Mouse (Mus musculus) embryonic facial prominence, embryonic 11.5 days (tissue): ENCODE measurements around the gene Zfp423. TPM values are rescaled to one million over a fixed set of nuclear protein-coding genes. Genes with fewer than 3 reads are reported as not detected.
A peak's percentile ranks its signal among the peaks of the same experiment; 100 is the strongest.

Experiments
- ATAC-seq: fragments of 200-750 bp; cut with Nextera tagmentation; replicated peaks from 2 replicates; pipeline ENCODE4 v1.8.0; 2017; ENCODE audit warnings: low read depth; ENCODE audit not compliant: insufficient number of reproducible peaks, low FRiP score, low TSS enrichment
- DNase-seq: peaks from one replicate; pipeline ENCODE4 v3.0.0-alpha.2; 2015; ENCODE audit warnings: low spot score
- H3K27ac ChIP-seq: fragments of 300-500 bp; sonication (generic); replicated peaks from 2 replicates; pipeline ENCODE4 v1.5.1; 2014; ENCODE audit warnings: mild to moderate bottlenecking, low read depth, low read length, control low read depth
- H3K27me3 ChIP-seq: fragments of 300-500 bp; sonication (generic); 2 replicates; pipeline ENCODE4 v1.6.1; 2014; ENCODE audit warnings: mild to moderate bottlenecking, low read length, moderate library complexity, mixed read lengths; ENCODE audit not compliant: control insufficient read depth, insufficient read depth
- H3K36me3 ChIP-seq: fragments of 300-500 bp; sonication (generic); replicated peaks from 2 replicates; pipeline ENCODE4 v1.6.1; 2014; ENCODE audit warnings: low read depth, mild to moderate bottlenecking, low read length, moderate library complexity, mixed read lengths; ENCODE audit not compliant: control insufficient read depth, insufficient read depth
- H3K4me1 ChIP-seq: fragments of 300-500 bp; sonication (generic); 2 replicates; pipeline ENCODE4 v1.6.1; 2014; ENCODE audit warnings: low read length, mixed read lengths; ENCODE audit not compliant: control insufficient read depth, insufficient read depth
- H3K4me2 ChIP-seq: fragments of 300-500 bp; sonication (generic); 2 replicates; pipeline ENCODE4 v1.6.1; 2014; ENCODE audit warnings: low read depth, mild to moderate bottlenecking, control low read depth, low read length, moderate library complexity
- H3K4me3 ChIP-seq: fragments of 300-500 bp; sonication (generic); 2 replicates; pipeline ENCODE4 v1.5.1; 2014; ENCODE audit warnings: low read depth, low read length, control low read depth
- H3K9ac ChIP-seq: fragments of 300-500 bp; sonication (generic); replicated peaks from 2 replicates; pipeline ENCODE4 v1.6.1; 2014; ENCODE audit warnings: mild to moderate bottlenecking, control low read depth, low read length
- H3K9me3 ChIP-seq: fragments of 300-500 bp; sonication (generic); replicated peaks from 2 replicates; pipeline ENCODE4 v1.6.1; 2016; ENCODE audit warnings: mild to moderate bottlenecking, low read length, inconsistent platforms, mixed read lengths; ENCODE audit not compliant: control insufficient read depth
- WGBS: fragments of 180-500 bp; shearing (Covaris S2); extraction: QIAGEN DNeasy Blood & Tissue Kit; methylation state at CpG from one replicate; pipeline ENCODE4 v1.1.7; 2014; 5-methylcytosine and 5-hydroxymethylcytosine counted together
- polyA plus RNA-seq: library from polyadenylated mRNA; unstranded; fragments of >200 nt; fragmentation: Nextera tagmentation; extraction: Ambion mirVana; gene quantifications from 2 replicates; pipeline ENCODE4 v1.2.1, GENCODE M21; 2014

Zfp423 gene
- polyA plus RNA-seq, 1 experiment from 2014 or later = 25.4 TPM

DNA sequence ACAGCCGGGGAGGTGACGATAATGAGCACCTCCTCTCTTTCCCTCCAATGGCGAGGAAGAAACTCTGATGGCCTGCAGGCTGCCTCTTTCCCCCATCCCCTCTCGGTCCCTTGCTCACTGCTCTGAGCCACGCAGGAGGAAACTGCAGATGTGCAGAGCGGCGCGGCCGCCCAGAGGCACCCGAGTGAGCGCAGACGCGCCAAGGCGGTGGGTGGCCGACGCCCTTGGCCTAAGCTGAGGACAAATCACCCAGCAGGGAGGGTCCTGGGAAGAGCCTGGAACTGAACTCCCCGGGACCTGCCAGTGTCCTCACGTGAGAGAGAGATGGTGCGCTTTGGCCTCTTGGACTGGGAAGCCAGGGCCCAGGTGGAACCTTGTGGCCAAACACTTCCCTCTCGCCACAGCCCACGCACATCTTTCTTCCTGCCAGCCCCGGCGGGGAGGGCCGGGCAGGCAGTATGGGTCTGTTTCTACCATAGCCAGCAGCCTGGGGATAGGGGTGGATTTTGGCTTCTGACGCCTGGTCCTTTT lies 296.5 kb downstream of the Zfp423 start:
- peaks cover 6% of the 10 kb centered on the region; the same call in 1 of the 2 replicates for H3K27me3 ChIP-seq
- peak overlapping the region; percentile 34; the same call in 1 of the 2 replicates for H3K9ac ChIP-seq
- peak; percentile 48 for DNase-seq
- ATAC-seq = peak; percentile 57; the same call in 1 of the 2 replicates
- peak overlapping the region; percentile 24 for H3K4me3 ChIP-seq
- H3K4me1 ChIP-seq = peaks cover 21% of the 10 kb centered on the region
- 2% methylated on average over 25 of the region's 25 CpGs for WGBS
- no peak overlapping the region for H3K27ac ChIP-seq
- H3K9me3 ChIP-seq = no peaks in the 10 kb centered on the region
- H3K4me2 ChIP-seq = peak overlapping the region; percentile 61
- H3K36me3 ChIP-seq = no peaks in the 10 kb centered on the region

DNA sequence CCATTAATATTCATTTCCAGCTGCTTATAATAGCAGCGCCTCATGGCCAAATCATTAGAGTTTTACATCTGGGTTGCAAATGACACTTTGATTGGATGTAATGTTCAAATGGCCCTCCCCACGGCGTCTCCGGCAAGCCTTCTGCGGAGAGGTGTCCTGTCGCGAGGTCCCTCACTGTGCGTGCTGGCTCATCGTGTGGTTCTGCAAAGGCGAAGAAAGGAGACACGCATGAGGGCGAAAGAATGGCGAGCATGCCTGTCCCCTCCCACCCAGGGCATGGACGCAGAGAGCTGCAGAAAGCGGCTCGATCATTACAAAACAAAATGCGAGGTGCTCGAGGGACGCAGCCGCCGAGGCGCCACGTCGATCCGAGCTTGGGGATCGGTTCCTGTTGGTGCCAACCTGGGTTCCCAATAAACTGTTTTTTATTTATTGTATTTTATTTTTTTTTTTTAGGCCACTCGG lies 297.1 kb downstream of the Zfp423 start:
- 5% methylated on average over 27 of the region's 27 CpGs for WGBS
- Histone ChIP-seq H3K4me2 (peak overlapping the region; percentile 61), H3K4me1 (peaks cover 21% of the 10 kb centered on the region), H3K27me3 (peaks cover 6% of the 10 kb centered on the region; the same call in 1 of the 2 replicates), H3K36me3 (no peaks in the 10 kb centered on the region), H3K9ac (peak overlapping the region; percentile 34; the same call in 1 of the 2 replicates), H3K4me3 (peak overlapping the region; percentile 24), H3K27ac (no peak overlapping the region), H3K9me3 (no peaks in the 10 kb centered on the region)
- no peak for ATAC-seq
- DNase-seq = peak; percentile 44

DNA sequence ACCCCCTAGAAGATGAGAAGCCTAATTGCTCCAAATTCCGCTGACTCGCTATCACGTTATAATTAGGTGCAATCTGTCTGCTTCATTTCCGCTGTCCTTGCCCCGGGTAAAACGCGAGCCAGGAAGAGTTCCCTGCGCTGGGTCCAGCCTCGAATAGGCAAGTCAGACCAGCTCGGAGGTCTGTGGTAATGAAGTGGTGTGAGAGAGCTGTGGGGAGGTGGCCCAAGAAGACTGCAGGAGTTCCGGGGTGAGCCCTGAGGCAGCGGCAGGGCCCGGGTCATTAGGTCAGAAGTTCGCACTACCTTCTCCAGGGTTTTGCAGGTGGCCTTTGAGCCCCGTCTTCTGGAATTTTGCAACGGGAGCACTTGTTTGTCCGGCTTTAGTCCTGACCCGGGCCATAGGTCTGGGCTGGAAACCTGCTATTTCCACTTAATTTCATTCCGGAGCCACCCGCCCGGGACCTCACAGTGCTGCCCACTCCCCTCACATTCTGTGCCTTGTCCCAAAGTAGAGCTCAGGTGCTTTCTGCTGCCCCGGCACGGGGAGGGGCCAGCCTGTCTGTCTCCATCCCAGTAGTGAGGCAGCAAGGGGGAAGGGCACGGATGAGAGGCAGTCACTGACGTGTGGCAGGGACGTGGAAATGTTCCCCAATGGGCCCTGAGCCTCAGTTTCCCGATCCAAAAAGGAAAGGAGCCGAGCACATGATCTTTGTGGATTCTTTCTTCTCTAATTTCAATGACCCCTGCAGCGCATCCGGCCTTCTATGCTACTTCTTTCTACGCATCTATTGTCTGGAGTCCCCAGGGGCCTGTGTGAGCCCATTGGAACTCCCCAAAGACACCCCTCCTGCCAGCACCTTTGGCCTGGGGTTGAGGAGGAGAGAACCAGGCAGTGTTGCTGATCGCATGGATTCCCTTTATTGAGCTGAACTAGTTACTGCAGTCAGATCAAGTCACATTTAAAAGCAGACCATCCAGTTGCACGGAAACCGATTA lies 298.2 kb downstream of the Zfp423 start:
- no peak overlapping the region for H3K4me3 ChIP-seq
- H3K9me3 ChIP-seq = no peaks in the 10 kb centered on the region
- H3K27ac ChIP-seq = no peak overlapping the region
- DNase-seq = peak; percentile 53
- no peak overlapping the region for H3K9ac ChIP-seq
- H3K27me3 ChIP-seq = peaks cover 6% of the 10 kb centered on the region; the same call in 1 of the 2 replicates
- peaks cover 21% of the 10 kb centered on the region for H3K4me1 ChIP-seq
- ATAC-seq = no peak
- H3K4me2 ChIP-seq = peak overlapping the region; percentile 60
- no peaks in the 10 kb centered on the region for H3K36me3 ChIP-seq
- WGBS = 7% methylated on average over 34 of the region's 34 CpGs

DNA sequence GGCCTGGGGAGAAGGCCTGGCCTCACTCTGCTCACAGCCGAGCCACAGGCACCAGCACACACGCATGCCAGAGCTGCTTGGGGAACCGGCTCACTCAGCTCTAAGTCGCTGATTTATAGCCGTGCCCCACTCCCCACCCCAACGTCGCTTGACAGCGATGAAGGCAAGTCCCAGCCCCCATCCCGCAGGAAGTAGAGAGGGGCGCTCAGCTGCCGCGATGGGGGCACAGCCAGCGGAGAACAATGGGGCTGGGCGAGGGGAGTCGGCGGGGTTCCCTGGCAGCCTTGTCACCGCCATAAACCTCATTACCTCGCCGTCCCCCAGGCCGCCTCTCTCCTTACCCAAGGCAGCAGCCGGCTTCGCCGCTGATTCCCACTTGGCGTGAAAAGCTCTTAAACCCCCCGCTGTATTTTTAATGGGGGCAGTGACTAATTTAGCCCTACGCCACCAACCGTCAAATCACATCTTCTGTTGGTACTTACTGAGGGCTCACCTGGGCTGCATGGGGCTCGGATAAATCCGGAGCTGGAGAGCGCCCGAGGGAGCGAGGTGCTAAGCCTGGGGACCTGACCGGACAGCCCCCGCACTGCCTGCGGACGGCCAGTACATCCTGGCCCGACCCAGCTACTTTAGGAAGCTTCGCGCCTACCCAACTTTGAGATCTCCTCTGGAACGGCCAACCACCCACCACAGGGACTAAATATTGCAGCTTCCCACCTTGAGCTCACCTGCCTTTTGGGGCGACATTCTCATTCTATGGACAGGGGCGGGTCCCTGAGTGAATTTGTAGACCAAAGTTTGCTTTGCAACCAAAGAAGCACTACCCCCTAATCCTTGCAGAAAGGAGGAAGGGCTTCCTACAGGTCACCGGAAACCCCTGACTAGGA lies 299.1 kb downstream of the Zfp423 start:
- H3K27me3 ChIP-seq = peaks cover 6% of the 10 kb centered on the region; the same call in 1 of the 2 replicates
- H3K27ac ChIP-seq = 0 out of 2 replicates have a peak overlapping the region, but pooled peaks have one; percentile 20
- peak overlapping the region; percentile 56 for H3K9ac ChIP-seq
- peak overlapping the region; percentile 24 for H3K4me3 ChIP-seq
- H3K9me3 ChIP-seq = no peaks in the 10 kb centered on the region
- H3K36me3 ChIP-seq = no peaks in the 10 kb centered on the region
- H3K4me2 ChIP-seq = peak overlapping the region; percentile 60
- 2% methylated on average over 43 of the region's 43 CpGs for WGBS
- ATAC-seq (0 out of 2 replicates have a peak, but pooled peaks have one; percentile 8), DNase-seq (peak; percentile 35)
- H3K4me1 ChIP-seq = peaks cover 21% of the 10 kb centered on the region

DNA sequence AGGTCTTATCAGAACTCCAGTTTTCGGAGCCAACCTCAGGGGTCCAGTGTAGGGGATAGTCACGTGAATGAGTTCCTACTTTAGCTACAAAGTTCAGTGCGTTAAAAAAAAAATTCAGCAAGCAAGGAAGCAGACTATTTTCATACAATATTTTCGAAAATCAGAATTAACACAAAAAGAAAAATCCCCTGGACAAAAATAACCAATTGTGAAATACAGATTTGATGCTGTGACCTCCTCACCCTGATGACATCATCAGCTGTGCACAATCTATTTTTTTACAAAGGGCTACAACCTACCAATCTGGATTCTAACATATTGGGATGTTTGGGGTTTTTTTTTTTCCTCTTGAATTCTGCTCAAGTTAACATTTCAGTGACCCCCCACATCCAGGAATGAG lies 301.9 kb downstream of the Zfp423 start:
- Histone ChIP-seq H3K9ac (no peak overlapping the region), H3K9me3 (no peaks in the 10 kb centered on the region), H3K27me3 (peaks cover 6% of the 10 kb centered on the region; the same call in 1 of the 2 replicates), H3K36me3 (no peaks in the 10 kb centered on the region), H3K27ac (no peak overlapping the region), H3K4me2 (no peak overlapping the region), H3K4me1 (peaks cover 14% of the 10 kb centered on the region), H3K4me3 (no peak overlapping the region)
- WGBS = 73% methylated on average over 4 of the region's 4 CpGs
- DNase-seq (no peak), ATAC-seq (no peak)

DNA sequence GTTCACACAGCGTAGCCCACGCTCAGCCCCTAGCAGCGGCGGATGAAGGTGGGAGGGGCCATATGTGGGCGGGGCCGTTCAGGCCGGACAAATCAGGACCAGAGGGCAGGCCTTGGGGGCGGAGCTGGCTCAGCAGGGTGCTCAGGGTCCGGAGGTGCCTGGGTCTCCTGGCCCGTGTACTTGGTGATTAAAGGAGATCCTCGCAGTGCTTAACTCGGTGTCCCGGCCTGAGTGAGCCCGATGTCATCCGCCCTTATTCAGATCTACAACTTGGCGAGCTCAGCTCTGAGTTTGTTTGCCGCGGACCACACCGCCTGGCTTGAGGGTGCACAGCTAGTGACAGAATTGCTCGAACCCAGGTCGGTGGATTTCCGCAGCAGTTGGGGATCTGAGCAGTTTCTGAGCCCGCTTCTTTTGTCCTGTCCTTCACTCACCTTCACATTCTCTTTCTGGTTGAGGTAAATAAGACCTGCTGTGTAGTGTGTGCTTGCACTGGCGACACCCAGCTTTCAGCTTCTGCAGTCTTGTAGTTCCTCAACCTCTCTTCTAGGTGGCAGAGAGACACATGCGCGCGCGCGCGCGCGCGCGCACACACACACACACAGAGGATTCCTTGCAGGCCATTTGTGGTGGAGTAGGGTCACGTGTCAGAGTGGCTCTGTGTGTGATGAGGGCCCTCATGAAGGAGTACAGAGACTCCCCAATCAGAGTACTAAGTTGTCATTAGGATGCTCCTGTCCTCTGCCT lies 302.7 kb downstream of the Zfp423 start:
- H3K9me3 ChIP-seq = no peaks in the 10 kb centered on the region
- H3K4me2 ChIP-seq = peak overlapping the region; percentile 66
- peaks cover 6% of the 10 kb centered on the region; the same call in 1 of the 2 replicates for H3K27me3 ChIP-seq
- WGBS = 2% methylated on average over 35 of the region's 35 CpGs
- H3K36me3 ChIP-seq = no peaks in the 10 kb centered on the region
- H3K4me1 ChIP-seq = peaks cover 14% of the 10 kb centered on the region
- DNase-seq = peak; percentile 85
- H3K27ac ChIP-seq = no peak overlapping the region
- H3K9ac ChIP-seq = peak overlapping the region; percentile 32; the same call in 1 of the 2 replicates
- ATAC-seq = peak; percentile 82
- peak overlapping the region; percentile 34 for H3K4me3 ChIP-seq

DNA sequence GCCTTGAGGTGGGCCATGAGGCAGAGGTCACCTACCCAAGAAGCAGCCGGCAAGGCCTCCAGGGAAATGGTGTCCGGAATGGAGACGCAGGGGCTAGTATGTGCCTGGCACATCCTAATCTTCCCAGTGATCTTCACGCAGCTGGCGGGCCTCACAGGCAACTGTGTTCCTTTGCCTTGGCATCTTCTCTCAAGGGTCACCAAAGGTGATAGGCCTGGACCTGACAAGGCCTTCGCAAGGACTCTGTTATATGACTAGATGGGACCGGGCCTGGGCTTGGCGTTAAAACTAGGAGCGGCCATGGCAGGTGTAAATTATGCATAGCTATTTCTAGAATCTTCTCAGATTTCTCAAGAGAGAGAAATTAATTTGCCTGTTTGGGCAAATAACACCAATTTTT lies 303.4 kb downstream of the Zfp423 start:
- H3K36me3 ChIP-seq = no peaks in the 10 kb centered on the region
- no peak for ATAC-seq
- H3K27ac ChIP-seq = no peak overlapping the region
- DNase-seq = no peak
- H3K4me2 ChIP-seq = no peak overlapping the region
- H3K4me3 ChIP-seq = no peak overlapping the region
- H3K9me3 ChIP-seq = no peaks in the 10 kb centered on the region
- 81% methylated on average over 9 of the region's 9 CpGs for WGBS
- no peaks in the 10 kb centered on the region; the same call in 1 of the 2 replicates for H3K27me3 ChIP-seq
- peaks cover 9% of the 10 kb centered on the region for H3K4me1 ChIP-seq
- no peak overlapping the region for H3K9ac ChIP-seq
